Mouse (Mus musculus): Measurements from ENCODE around the gene Hinfp. TPM values are rescaled to one million over a fixed set of nuclear protein-coding genes. Genes with fewer than 3 reads are reported as not detected.

Gene Hinfp
- polyA plus RNA-seq, 1 experiment from 2014 or later: 27.2 TPM

GRCm38 (mm10) chr9:44251314-44251713 lies 54.2 kb downstream of the Hinfp start, which contains the start of gene Pdzd3:
TSS of gene Pdzd3 (minus strand) at chr9:44251471.
- H3K27ac ChIP-seq (ENCODE audit: low read length): 0 out of 2 replicates have a peak within 1 kb of the TSS, but pooled peaks have one; percentile 20
- no peak for ATAC-seq (ENCODE audit: low FRiP score, low TSS enrichment)
- H3K36me3 ChIP-seq (ENCODE audit: insufficient read depth, low read length): no peaks in the 10 kb centered on the region
- H3K4me3 ChIP-seq (ENCODE audit: low read length): peak within 1 kb of the TSS; percentile 19
- H3K4me1 ChIP-seq (ENCODE audit: insufficient read depth, low read length): peaks cover 26% of the 10 kb centered on the region
- 0 out of 2 replicates have a peak within 1 kb of the TSS, but pooled peaks have one; percentile 10 for H3K9ac ChIP-seq (replicated peaks; ENCODE audit: low read length)
- H3K4me2 ChIP-seq (replicated peaks; ENCODE audit: low read depth, low read length): peak within 1 kb of the TSS; percentile 46
- H3K9me3 ChIP-seq (ENCODE audit: low read length): no peaks in the 10 kb centered on the region
- 62% methylated on average over 10 of the region's 10 CpGs for WGBS
- H3K27me3 ChIP-seq (ENCODE audit: insufficient read depth, low read length): no peaks in the 10 kb centered on the region

- H3K9me3 ChIP-seq (ENCODE audit: low read length): no peaks in the 10 kb centered on the region
- H3K4me1 ChIP-seq (ENCODE audit: insufficient read depth, low read length): peaks cover 26% of the 10 kb centered on the region
Measured at GRCm38 (mm10) chr9:44250445-44250844, 55.0 kb downstream of the Hinfp start.

GRCm38 (mm10) chr9:44249181-44250146 lies 56.0 kb downstream of the Hinfp start:
- no peak overlapping the region for H3K27ac ChIP-seq (ENCODE audit: low read length)
- H3K4me2 ChIP-seq (replicated peaks; ENCODE audit: low read depth, low read length): peak overlapping the region; percentile 46
- peaks cover 22% of the 10 kb centered on the region for H3K4me1 ChIP-seq (ENCODE audit: insufficient read depth, low read length)
- H3K9me3 ChIP-seq (ENCODE audit: low read length): no peaks in the 10 kb centered on the region
- H3K36me3 ChIP-seq (ENCODE audit: insufficient read depth, low read length): no peaks in the 10 kb centered on the region
- 52% methylated on average over 26 of the region's 26 CpGs for WGBS
- H3K27me3 ChIP-seq (ENCODE audit: insufficient read depth, low read length): no peaks in the 10 kb centered on the region
- peak overlapping the region; percentile 33 for H3K9ac ChIP-seq (replicated peaks; ENCODE audit: low read length)
- ATAC-seq (ENCODE audit: low FRiP score, low TSS enrichment): peak; percentile 66
- no peak overlapping the region for H3K4me3 ChIP-seq (ENCODE audit: low read length)

More at GRCm38 (mm10) chr9:44250445-44250844, 55.0 kb downstream of the Hinfp start:
- Histone ChIP-seq H3K27me3 (ENCODE audit: insufficient read depth, low read length) (no peaks in the 10 kb centered on the region), H3K27ac (ENCODE audit: low read length) (no peak overlapping the region), H3K4me2 (replicated peaks; ENCODE audit: low read depth, low read length) (peak overlapping the region; percentile 46), H3K36me3 (ENCODE audit: insufficient read depth, low read length) (no peaks in the 10 kb centered on the region), H3K9ac (replicated peaks; ENCODE audit: low read length) (0 out of 2 replicates have a peak overlapping the region, but pooled peaks have one; percentile 10), H3K4me3 (ENCODE audit: low read length) (peak overlapping the region; percentile 19)
- WGBS: 39% methylated on average over 4 of the region's 4 CpGs
- peak; percentile 47; the same call in 1 of the 2 replicates for ATAC-seq (ENCODE audit: low FRiP score, low TSS enrichment)

GRCm38 (mm10) chr9:44247907-44248306 lies 57.6 kb downstream of the Hinfp start:
- no peak for ATAC-seq (ENCODE audit: low FRiP score, low TSS enrichment)
- no peaks in the 10 kb centered on the region for H3K27me3 ChIP-seq (ENCODE audit: insufficient read depth, low read length)
- no peak overlapping the region for H3K27ac ChIP-seq (ENCODE audit: low read length)
- H3K4me3 ChIP-seq (ENCODE audit: low read length): no peak overlapping the region
- H3K9me3 ChIP-seq (ENCODE audit: low read length): no peaks in the 10 kb centered on the region
- 75% methylated on average over 6 of the region's 6 CpGs for WGBS
- peaks cover 19% of the 10 kb centered on the region for H3K4me1 ChIP-seq (ENCODE audit: insufficient read depth, low read length)
- no peaks in the 10 kb centered on the region for H3K36me3 ChIP-seq (ENCODE audit: insufficient read depth, low read length)
- H3K9ac ChIP-seq (replicated peaks; ENCODE audit: low read length): no peak overlapping the region
- H3K4me2 ChIP-seq (replicated peaks; ENCODE audit: low read depth, low read length): no peak overlapping the region

GRCm38 (mm10) chr9:44243621-44244020 lies 61.9 kb downstream of the Hinfp start:
- no peak overlapping the region for H3K27ac ChIP-seq (ENCODE audit: low read length)
- H3K4me2 ChIP-seq (replicated peaks; ENCODE audit: low read depth, low read length): no peak overlapping the region
- 45% methylated on average over 2 of the region's 2 CpGs for WGBS
- peaks cover 3% of the 10 kb centered on the region; the same call in 1 of the 2 replicates for H3K4me1 ChIP-seq (ENCODE audit: insufficient read depth, low read length)
- no peaks in the 10 kb centered on the region for H3K27me3 ChIP-seq (ENCODE audit: insufficient read depth, low read length)
- no peak overlapping the region for H3K4me3 ChIP-seq (ENCODE audit: low read length)
- no peak overlapping the region for H3K9ac ChIP-seq (replicated peaks; ENCODE audit: low read length)
- no peaks in the 10 kb centered on the region for H3K9me3 ChIP-seq (ENCODE audit: low read length)
- ATAC-seq (ENCODE audit: low FRiP score, low TSS enrichment): no peak
- no peaks in the 10 kb centered on the region for H3K36me3 ChIP-seq (ENCODE audit: insufficient read depth, low read length)

Small RNAs within 50 kb of the gene (microRNA-seq; reads per million reads assigned to microRNA genes)
- not detected for gene Gm44335

Other genes starting within 250 kb of the Hinfp start
- 53.9 and 57.7 TPM in 2 replicates for gene Usp2, start 238.7 kb downstream of the Hinfp start, polyA plus RNA-seq (2015; fragmentation: Nextera tagmentation; extraction: Ambion mirVana)
- 0.10 and 0.25 TPM in 2 replicates for gene Mfrp, start 203.9 kb downstream of the Hinfp start, polyA plus RNA-seq (2015; fragmentation: Nextera tagmentation; extraction: Ambion mirVana)
- 4.7 and 5.7 TPM in 2 replicates for gene C1qtnf5, start 198.4 kb downstream of the Hinfp start, polyA plus RNA-seq (2015; fragmentation: Nextera tagmentation; extraction: Ambion mirVana)
- gene Gm49380, start 192.2 kb downstream of the Hinfp start, polyA plus RNA-seq (2015; fragmentation: Nextera tagmentation; extraction: Ambion mirVana): 0.22 and 0.25 TPM in 2 replicates
- 75.0 and 87.0 TPM in 2 replicates for gene Rnf26, start 192.2 kb downstream of the Hinfp start, polyA plus RNA-seq (2015; fragmentation: Nextera tagmentation; extraction: Ambion mirVana)
- gene Mcam, start 171.2 kb downstream of the Hinfp start, polyA plus RNA-seq (2015; fragmentation: Nextera tagmentation; extraction: Ambion mirVana): 54.3 and 60.3 TPM in 2 replicates
- gene Cbl, start 71.6 kb downstream of the Hinfp start, polyA plus RNA-seq (2015; fragmentation: Nextera tagmentation; extraction: Ambion mirVana): 17.6 and 24.0 TPM in 2 replicates
- gene Ccdc153, start 65.0 kb downstream of the Hinfp start, polyA plus RNA-seq (2015; fragmentation: Nextera tagmentation; extraction: Ambion mirVana): not detected in 2 replicates
- gene Pdzd3, start 54.2 kb downstream of the Hinfp start, polyA plus RNA-seq (2015; fragmentation: Nextera tagmentation; extraction: Ambion mirVana): 13.3 and 14.1 TPM in 2 replicates
- gene Nlrx1, start 37.1 kb downstream of the Hinfp start, polyA plus RNA-seq (2015; fragmentation: Nextera tagmentation; extraction: Ambion mirVana): 6.6 and 7.9 TPM in 2 replicates
- gene Abcg4, start 17.1 kb downstream of the Hinfp start, polyA plus RNA-seq (2015; fragmentation: Nextera tagmentation; extraction: Ambion mirVana): 2.8 TPM in 2 replicates
- gene C2cd2l, start 14.6 kb upstream of the Hinfp start, polyA plus RNA-seq (2015; fragmentation: Nextera tagmentation; extraction: Ambion mirVana): 11.6 and 14.3 TPM in 2 replicates
- 45.4 and 53.9 TPM in 2 replicates for gene Dpagt1, start 20.3 kb upstream of the Hinfp start, polyA plus RNA-seq (2015; fragmentation: Nextera tagmentation; extraction: Ambion mirVana)
- 353 and 432 TPM in 2 replicates for gene H2afx, start 29.0 kb upstream of the Hinfp start, polyA plus RNA-seq (2015; fragmentation: Nextera tagmentation; extraction: Ambion mirVana)
- gene Hmbs, start 38.6 kb upstream of the Hinfp start, polyA plus RNA-seq (2015; fragmentation: Nextera tagmentation; extraction: Ambion mirVana): 133 and 137 TPM in 2 replicates
- gene Vps11, start 56.0 kb upstream of the Hinfp start, polyA plus RNA-seq (2015; fragmentation: Nextera tagmentation; extraction: Ambion mirVana): 38.5 and 40.0 TPM in 2 replicates
- gene Hyou1, start 73.8 kb upstream of the Hinfp start, polyA plus RNA-seq (2015; fragmentation: Nextera tagmentation; extraction: Ambion mirVana): 48.0 and 51.2 TPM in 2 replicates
- 67.3 and 74.4 TPM in 2 replicates for gene Slc37a4, start 91.2 kb upstream of the Hinfp start, polyA plus RNA-seq (2015; fragmentation: Nextera tagmentation; extraction: Ambion mirVana)
- gene Rps25, start 101.5 kb upstream of the Hinfp start, polyA plus RNA-seq (2015; fragmentation: Nextera tagmentation; extraction: Ambion mirVana): 1,444 and 1,489 TPM in 2 replicates
- 138 TPM in 2 replicates for gene Trappc4, start 101.9 kb upstream of the Hinfp start, polyA plus RNA-seq (2015; fragmentation: Nextera tagmentation; extraction: Ambion mirVana)
- gene Ccdc84, start 112.9 kb upstream of the Hinfp start, polyA plus RNA-seq (2015; fragmentation: Nextera tagmentation; extraction: Ambion mirVana): 26.0 and 31.6 TPM in 2 replicates
- gene Foxr1, start 135.5 kb upstream of the Hinfp start, polyA plus RNA-seq (2015; fragmentation: Nextera tagmentation; extraction: Ambion mirVana): not detected in 2 replicates
- gene Upk2, start 149.3 kb upstream of the Hinfp start, polyA plus RNA-seq (2015; fragmentation: Nextera tagmentation; extraction: Ambion mirVana): 3.4 and 7.6 TPM in 2 replicates
- 11.3 and 12.4 TPM in 2 replicates for gene Bcl9l, start 177.2 kb upstream of the Hinfp start, polyA plus RNA-seq (2015; fragmentation: Nextera tagmentation; extraction: Ambion mirVana)